Mouse (Mus musculus) heart, postnatal 4 days (tissue): ENCODE data around the gene Fam163b. TPM values are rescaled to one million over a fixed set of nuclear protein-coding genes. Genes with fewer than 3 reads are reported as not detected.

Experiments used
- DNase-seq: peaks from one replicate; pipeline ENCODE4 v3.0.0; 2021
- total RNA-seq, 2 experiments: library from RNA; stranded (reverse); gene quantifications; 2 replicates each; pipeline ENCODE4 v1.2.3; 2021

Fam163b gene
- under 1 TPM; 0.55 to 0.65 TPM for total RNA-seq

GRCm38 (mm10) chr2:27141950-27142693 is at the start of gene Fam163b:
TSS of gene Fam163b (minus strand) at chr2:27142491.
- peak; percentile 61 for DNase-seq

GRCm38 (mm10) chr2:27189994-27190393 is 47.7 kb upstream of the Fam163b start:
- DNase-seq: no peak

GRCm38 (mm10) chr2:27187531-27187930 is 45.2 kb upstream of the Fam163b start:
- no peak for DNase-seq

GRCm38 (mm10) chr2:27183734-27184133 is 41.4 kb upstream of the Fam163b start:
- DNase-seq: no peak

GRCm38 (mm10) chr2:27181907-27182306 is 39.6 kb upstream of the Fam163b start:
- peak; percentile 62 for DNase-seq

GRCm38 (mm10) chr2:27179101-27179500 is 36.8 kb upstream of the Fam163b start:
- peak; percentile 35 for DNase-seq

- peak; percentile 62 for DNase-seq
These were observed 33.5 kb upstream of the Fam163b start for GRCm38 (mm10) chr2:27175696-27176267.

GRCm38 (mm10) chr2:27174242-27174641 is 32.0 kb upstream of the Fam163b start:
- DNase-seq: no peak

GRCm38 (mm10) chr2:27166999-27167398 is 24.7 kb upstream of the Fam163b start:
- no peak for DNase-seq

GRCm38 (mm10) chr2:27166074-27166473 is 23.8 kb upstream of the Fam163b start:
- no peak for DNase-seq

GRCm38 (mm10) chr2:27164796-27165590 is 22.7 kb upstream of the Fam163b start, which contains the start of gene Dbh:
TSS of gene Dbh (plus strand) at chr2:27165233.
- no peak for DNase-seq

GRCm38 (mm10) chr2:27163851-27164250 is 21.6 kb upstream of the Fam163b start:
- no peak for DNase-seq

- DNase-seq: no peak
These were observed 20.4 kb upstream of the Fam163b start for GRCm38 (mm10) chr2:27162656-27163055.

- no peak for DNase-seq
These were observed 19.2 kb upstream of the Fam163b start for GRCm38 (mm10) chr2:27161526-27161925.

- no peak for DNase-seq
These were observed 14.3 kb upstream of the Fam163b start for GRCm38 (mm10) chr2:27156596-27156995.

- no peak for DNase-seq
These were observed 12.3 kb upstream of the Fam163b start for GRCm38 (mm10) chr2:27154466-27155185.

GRCm38 (mm10) chr2:27149457-27149856 is 7.2 kb upstream of the Fam163b start:
- DNase-seq: no peak

- no peak for DNase-seq
These were observed 4.5 kb upstream of the Fam163b start for GRCm38 (mm10) chr2:27146840-27147239.

GRCm38 (mm10) chr2:27144957-27145356 is 2.7 kb upstream of the Fam163b start:
- no peak for DNase-seq

GRCm38 (mm10) chr2:27138356-27138755 is 3.9 kb downstream of the Fam163b start:
- no peak for DNase-seq

- DNase-seq: no peak
These were observed 5.5 kb downstream of the Fam163b start for GRCm38 (mm10) chr2:27136789-27137188.

- DNase-seq: no peak
These were observed 6.0 kb downstream of the Fam163b start for GRCm38 (mm10) chr2:27136336-27136735.

- no peak for DNase-seq
These were observed 6.4 kb downstream of the Fam163b start for GRCm38 (mm10) chr2:27135935-27136334.
